Mouse (Mus musculus) hindbrain, postnatal 0 days (tissue): ENCODE data around the gene Grcc10. TPM values are rescaled to one million over a fixed set of nuclear protein-coding genes. Genes with fewer than 3 reads are reported as not detected.
A peak's percentile ranks its signal among the peaks of the same experiment; 100 is the strongest.

Source experiments
- ATAC-seq: fragments of 200-750 bp; cut with Nextera tagmentation; 2 replicates; pipeline ENCODE4 v1.8.0; 2017; ENCODE audit warnings: mild to moderate bottlenecking, moderate TSS enrichment, moderate library complexity
- DNase-seq: peaks from one replicate; pipeline ENCODE4 v3.0.0-alpha.2; 2015; ENCODE audit warnings: low spot score
- H3K27ac ChIP-seq: fragments of 300-500 bp; sonication (generic); 2 replicates; pipeline ENCODE4 v1.5.1; 2014; ENCODE audit warnings: mild to moderate bottlenecking
- H3K27me3 ChIP-seq: fragments of 300-500 bp; sonication (generic); 2 replicates; pipeline ENCODE4 v1.6.1; 2014; ENCODE audit warnings: low read length, mixed read lengths; ENCODE audit not compliant: insufficient read depth
- H3K36me3 ChIP-seq: fragments of 300-500 bp; sonication (generic); 2 replicates; pipeline ENCODE4 v1.6.1; 2014; ENCODE audit warnings: low read length, mixed read lengths; ENCODE audit not compliant: insufficient read depth
- H3K4me1 ChIP-seq: fragments of 300-500 bp; sonication (generic); 2 replicates; pipeline ENCODE4 v1.6.1; 2014; ENCODE audit warnings: antibody characterized with exemption, low read length, mixed read lengths; ENCODE audit not compliant: insufficient read depth
- H3K4me2 ChIP-seq: fragments of 300-500 bp; sonication (generic); 2 replicates; pipeline ENCODE4 v1.6.1; 2014; ENCODE audit warnings: low read depth, mild to moderate bottlenecking, low read length, moderate library complexity, mixed read lengths
- H3K4me3 ChIP-seq: fragments of 300-500 bp; sonication (generic); 2 replicates; pipeline ENCODE4 v1.5.1; 2014; ENCODE audit warnings: low read length
- H3K9ac ChIP-seq: fragments of 300-500 bp; sonication (generic); replicated peaks from 2 replicates; pipeline ENCODE4 v1.6.1; 2014; ENCODE audit warnings: mild to moderate bottlenecking, low read length, moderate library complexity, mixed read lengths
- H3K9me3 ChIP-seq: fragments of 300-500 bp; sonication (generic); 2 replicates; pipeline ENCODE4 v1.6.1; 2016; ENCODE audit warnings: low read length, mixed read lengths
- CTCF ChIP-seq: IDR thresholded peaks from 2 replicates; pipeline ENCODE4 v1.5.1; 2016; ENCODE audit warnings: antibody characterized with exemption, control low read depth, low read depth
- WGBS: fragments of 180-500 bp; shearing (Covaris S2); extraction: QIAGEN DNeasy Blood & Tissue Kit; methylation state at CpG from one replicate; pipeline ENCODE4 v1.1.7; 2014; 5-methylcytosine and 5-hydroxymethylcytosine counted together
- polyA plus RNA-seq: library from polyadenylated mRNA; unstranded; fragments of >200 nt; fragmentation: Nextera tagmentation; extraction: Ambion mirVana; gene quantifications from 2 replicates; pipeline ENCODE4 v1.2.1, GENCODE M21; 2015
- total RNA-seq: library from RNA; depleted of rRNA; stranded (reverse); fragments of >200 nt; gene quantifications from 2 replicates; pipeline ENCODE4 v1.2.3, GENCODE M21; 2014; rRNA removed

Grcc10 gene
- total RNA-seq (212 and 236 TPM in 2 replicates), polyA plus RNA-seq (643 and 649 TPM in 2 replicates)

GRCm38 (mm10) chr6:124740888-124741761 lies at the start of gene Grcc10:
TSS of gene Grcc10 (minus strand) at chr6:124741374.
- peak within 1 kb of the TSS; percentile 100 for H3K27ac ChIP-seq
- no peak for TF ChIP-seq CTCF
- under 1% methylated on average over 41 of the region's 41 CpGs for WGBS
- peaks cover 10% of the 10 kb centered on the region; the same call in 1 of the 2 replicates for H3K36me3 ChIP-seq
- peak; percentile 87 for ATAC-seq
- H3K9ac ChIP-seq: peak within 1 kb of the TSS; percentile 94
- peak within 1 kb of the TSS; percentile 64 for H3K4me3 ChIP-seq
- H3K27me3 ChIP-seq: no peaks in the 10 kb centered on the region
- DNase-seq: peak; percentile 96
- H3K9me3 ChIP-seq: no peaks in the 10 kb centered on the region
- H3K4me2 ChIP-seq: peak within 1 kb of the TSS; percentile 91
- H3K4me1 ChIP-seq: peaks cover 6% of the 10 kb centered on the region

- H3K27me3 ChIP-seq: no peaks in the 10 kb centered on the region
- ATAC-seq: no peak
- TF ChIP-seq CTCF: no peak
- no peak overlapping the region for H3K9ac ChIP-seq
- no peak overlapping the region for H3K27ac ChIP-seq
- H3K9me3 ChIP-seq: no peaks in the 10 kb centered on the region
- H3K4me2 ChIP-seq: no peak overlapping the region
- WGBS: 65% methylated on average over 4 of the region's 4 CpGs
- H3K4me1 ChIP-seq: no peaks in the 10 kb centered on the region
- H3K36me3 ChIP-seq: no peaks in the 10 kb centered on the region
- no peak for DNase-seq
- no peak overlapping the region for H3K4me3 ChIP-seq
Measured at GRCm38 (mm10) chr6:124790121-124790520, 48.9 kb upstream of the Grcc10 start.

- WGBS: 61% methylated on average over 4 of the region's 4 CpGs
Measured at GRCm38 (mm10) chr6:124789519-124789918, 48.3 kb upstream of the Grcc10 start.

GRCm38 (mm10) chr6:124787722-124788121 lies 46.5 kb upstream of the Grcc10 start:
- no peak overlapping the region for H3K4me3 ChIP-seq
- no peaks in the 10 kb centered on the region for H3K4me1 ChIP-seq
- DNase-seq: no peak
- no peak for ATAC-seq
- no peaks in the 10 kb centered on the region for H3K27me3 ChIP-seq
- H3K9ac ChIP-seq: no peak overlapping the region
- H3K4me2 ChIP-seq: no peak overlapping the region
- H3K9me3 ChIP-seq: no peaks in the 10 kb centered on the region
- no peaks in the 10 kb centered on the region for H3K36me3 ChIP-seq
- 75% methylated on average over 10 of the region's 10 CpGs for WGBS
- no peak overlapping the region for H3K27ac ChIP-seq
- TF ChIP-seq CTCF: no peak

More at GRCm38 (mm10) chr6:124789519-124789918, 48.3 kb upstream of the Grcc10 start:
- Histone ChIP-seq H3K4me1 (no peaks in the 10 kb centered on the region), H3K4me2 (no peak overlapping the region), H3K4me3 (no peak overlapping the region), H3K9me3 (no peaks in the 10 kb centered on the region), H3K36me3 (no peaks in the 10 kb centered on the region), H3K27me3 (no peaks in the 10 kb centered on the region), H3K27ac (no peak overlapping the region; the same call in 1 of the 2 replicates), H3K9ac (no peak overlapping the region)
- no peak for TF ChIP-seq CTCF
- 0 out of 2 replicates have a peak, but pooled peaks have one; percentile 66 for ATAC-seq
- peak; percentile 58 for DNase-seq

GRCm38 (mm10) chr6:124786756-124787420 lies 45.7 kb upstream of the Grcc10 start:
- 38% methylated on average over 8 of the region's 8 CpGs for WGBS

GRCm38 (mm10) chr6:124782436-124782835 lies 41.3 kb upstream of the Grcc10 start:
- H3K4me2 ChIP-seq: peak overlapping the region; percentile 13; the same call in 1 of the 2 replicates
- DNase-seq: no peak
- H3K27ac ChIP-seq: no peak overlapping the region
- H3K36me3 ChIP-seq: no peaks in the 10 kb centered on the region
- no peak overlapping the region for H3K4me3 ChIP-seq
- TF ChIP-seq CTCF: no peak
- no peak overlapping the region for H3K9ac ChIP-seq
- no peak for ATAC-seq
- no peaks in the 10 kb centered on the region for H3K27me3 ChIP-seq
- 23% methylated on average over 6 of the region's 6 CpGs for WGBS
- no peaks in the 10 kb centered on the region for H3K9me3 ChIP-seq
- H3K4me1 ChIP-seq: 0 out of 2 replicates have a peak, but pooled peaks cover 9% of the 10 kb centered on the region

More at GRCm38 (mm10) chr6:124786756-124787420, 45.7 kb upstream of the Grcc10 start:
- no peaks in the 10 kb centered on the region for H3K9me3 ChIP-seq
- DNase-seq (no peak), ATAC-seq (no peak)
- no peak overlapping the region for H3K27ac ChIP-seq
- no peaks in the 10 kb centered on the region for H3K4me1 ChIP-seq
- no peak overlapping the region for H3K4me3 ChIP-seq
- TF ChIP-seq CTCF: no peak
- H3K9ac ChIP-seq: no peak overlapping the region
- no peaks in the 10 kb centered on the region for H3K27me3 ChIP-seq
- no peaks in the 10 kb centered on the region for H3K36me3 ChIP-seq
- H3K4me2 ChIP-seq: no peak overlapping the region
